ENCODE assay signal across 23 mouse cellular contexts in the genomic region with DNA sequence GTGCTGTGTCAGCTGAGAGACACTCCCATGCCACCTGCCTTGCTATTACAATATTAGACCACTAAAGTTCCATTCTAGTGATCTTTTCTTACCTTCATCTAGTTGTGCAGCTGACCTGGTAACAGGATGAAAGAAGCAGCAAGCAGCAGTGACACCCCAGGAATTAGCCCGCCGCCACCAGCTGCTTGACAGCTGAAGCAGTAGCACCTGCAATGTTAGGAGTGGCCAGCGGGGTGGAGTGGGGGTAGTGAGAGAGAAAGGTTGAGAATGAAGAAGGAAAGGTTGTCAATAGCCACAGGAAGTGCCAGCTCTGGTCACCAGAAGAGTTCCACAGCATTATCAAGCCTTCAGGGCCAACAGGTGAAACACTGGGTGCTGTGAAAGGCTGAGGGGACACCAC. TPM values are rescaled to one million over a fixed set of nuclear protein-coding genes. Genes with fewer than 3 reads are reported as not detected.
DNase-seq lines count a peak whose midpoint lies in the region; ATAC-seq and TF ChIP-seq lines count a peak whose summit lies in the region.
"Had no signal": no experiment of that assay in that cellular context is flagged by ENCODE, and none has a peak within 500 bp of the region (broad histone marks: within the 10 kb centered on the region; RNA-seq: fewer than 3 reads in every experiment).

No protein-coding gene starts in this region.

- peak; percentile 24 for DNase-seq in CD4-positive, CD25-positive, alpha-beta regulatory T cell, adult 2 months (ENCODE audit: low read depth, low spot score)
- DNase-seq in kidney, postnatal 0 days (ENCODE audit: low spot score), result no peak
- no peak for DNase-seq in kidney, adult 18-20 months
- peak; percentile 53 for DNase-seq in thymus, postnatal 4 days
- no peak for DNase-seq in thymus, postnatal 36 days
- no peak for DNase-seq in gastrocnemius, adult 8-10 months (ENCODE audit: low spot score in 2 of 2)
- DNase-seq in left cerebral cortex, adult 8-10 months (ENCODE audit: low spot score in 2 of 2), result no peak
- DNase-seq: adrenal gland, postnatal 14 days; cerebellum, adult 11-12 months; gastrocnemius, postnatal 14 days; heart, postnatal 36 days; kidney, adult 2 months; kidney, postnatal 4 days; layer of hippocampus, postnatal 36 days had no signal

- H3K36me3 ChIP-seq in kidney, postnatal 0 days (ENCODE audit: insufficient read depth, low read length), result no peaks in the 10 kb centered on the region
- H3K36me3 ChIP-seq: hindbrain, embryonic 15.5 days; limb, embryonic 15.5 days; midbrain, embryonic 13.5 days; neural tube, embryonic 13.5 days had no signal

- no peak for ATAC-seq in CD4-positive, CD25-positive, alpha-beta regulatory T cell, adult 4 months
- ATAC-seq in kidney, postnatal 0 days (replicated peaks; ENCODE audit: low FRiP score, low read depth), result no peak
- ATAC-seq: forebrain, embryonic 13.5 days; midbrain, embryonic 13.5 days had no signal

- H3K4me2 ChIP-seq in kidney, postnatal 0 days (ENCODE audit: low read length), result no peak overlapping the region
- H3K4me2 ChIP-seq: forebrain, embryonic 13.5 days; heart, embryonic 11.5 days; hindbrain, embryonic 15.5 days; limb, embryonic 15.5 days; midbrain, embryonic 13.5 days; neural tube, embryonic 13.5 days had no signal

- no peak overlapping the region for H3K27ac ChIP-seq in kidney, postnatal 0 days
- H3K27ac ChIP-seq: forebrain, embryonic 13.5 days; hindbrain, embryonic 15.5 days; limb, embryonic 10.5 days; limb, embryonic 15.5 days; macrophage; midbrain, embryonic 13.5 days; neural tube, embryonic 13.5 days had no signal

- no peaks in the 10 kb centered on the region for H3K9me3 ChIP-seq in kidney, postnatal 0 days (replicated peaks; ENCODE audit: low read length)
- H3K9me3 ChIP-seq: hindbrain, embryonic 15.5 days; limb, embryonic 10.5 days; limb, embryonic 15.5 days; midbrain, embryonic 13.5 days had no signal

- no peaks in the 10 kb centered on the region for H3K27me3 ChIP-seq in kidney, postnatal 0 days (ENCODE audit: insufficient read depth, low read length)
- H3K27me3 ChIP-seq: forebrain, embryonic 13.5 days; hindbrain, embryonic 15.5 days; limb, embryonic 15.5 days; midbrain, embryonic 13.5 days; neural tube, embryonic 13.5 days had no signal

- 0 out of 2 replicates have a peak, but pooled peaks cover 5% of the 10 kb centered on the region for H3K4me1 ChIP-seq in kidney, postnatal 0 days (replicated peaks; ENCODE audit: insufficient read depth, low read length)

- TF ChIP-seq CTCF in kidney, postnatal 0 days (IDR thresholded peaks at IDR 0.05; ENCODE audit: low read depth), result 0 out of 2 replicates have a peak, but pooled peaks have one; percentile 9

- WGBS in kidney, postnatal 0 days, result 47% methylated on average over 3 of the region's 3 CpGs

- no peak overlapping the region for H3K9ac ChIP-seq in kidney, postnatal 0 days (ENCODE audit: low read depth, low read length)
- H3K9ac ChIP-seq: forebrain, embryonic 13.5 days; hindbrain, embryonic 15.5 days; limb, embryonic 15.5 days; midbrain, embryonic 13.5 days; neural tube, embryonic 13.5 days had no signal

- H3K4me3 ChIP-seq in kidney, postnatal 0 days (replicated peaks; ENCODE audit: low read depth, low read length), result no peak overlapping the region
- H3K4me3 ChIP-seq: forebrain, embryonic 13.5 days; hindbrain, embryonic 15.5 days; limb, embryonic 10.5 days; limb, embryonic 15.5 days; midbrain, embryonic 13.5 days; neural tube, embryonic 13.5 days had no signal

RNA-seq across cellular contexts. Expression of gene Hnrnpa0, which starts 3.3 kb away (rescaled TPM):
- polyA plus RNA-seq in CD4-positive, CD25-positive, alpha-beta regulatory T cell, adult 4 months (2017; shearing (Covaris generic)), result 10 to 100 TPM; 17.1 to 27.4 TPM
- 54.7 and 54.8 TPM in 2 replicates for polyA plus RNA-seq in kidney, postnatal 0 days (2015; fragmentation: Nextera tagmentation; extraction: Ambion mirVana)
- 10 to 100 TPM; 27.2 to 39.3 (median 33.8) TPM for total RNA-seq in gastrocnemius, adult 8-10 months (2022)
- total RNA-seq in left cerebral cortex, adult 8-10 months (2022), result 100 to 1,000 TPM; 113 to 127 (median 121) TPM

RNA-seq across cellular contexts. Expression of gene Klhl3, which starts 18.3 kb away (rescaled TPM):
- 10 to 100 TPM; 14.8 to 18.4 TPM for polyA plus RNA-seq in CD4-positive, CD25-positive, alpha-beta regulatory T cell, adult 4 months (2017; shearing (Covaris generic))
- 10.7 and 12.3 TPM in 2 replicates for polyA plus RNA-seq in kidney, postnatal 0 days (2015; fragmentation: Nextera tagmentation; extraction: Ambion mirVana)
- under 1 TPM; 0.22 to 0.46 (median 0.31) TPM for total RNA-seq in gastrocnemius, adult 8-10 months (2022)
- 10 to 100 TPM; 24.6 to 30.1 (median 26.5) TPM for total RNA-seq in left cerebral cortex, adult 8-10 months (2022)

RNA-seq across cellular contexts. Expression of gene Idnk, which starts 25.8 kb away (rescaled TPM):
- 100 to 1,000 TPM; 260 to 314 TPM for polyA plus RNA-seq in CD4-positive, CD25-positive, alpha-beta regulatory T cell, adult 4 months (2017; shearing (Covaris generic))
- 48.5 and 48.7 TPM in 2 replicates for polyA plus RNA-seq in kidney, postnatal 0 days (2015; fragmentation: Nextera tagmentation; extraction: Ambion mirVana)
- total RNA-seq in gastrocnemius, adult 8-10 months (2022), result 1 to 10 TPM; 7.7 to 9.3 (median 8.3) TPM
- total RNA-seq in left cerebral cortex, adult 8-10 months (2022), result 10 to 100 TPM; 25.9 to 29.9 (median 28.5) TPM

Comparison
In these comparisons a context has a peak if more than half of its experiments do, and no peak if none do; other contexts are left out.
1. DNase-seq: peak in CD4-positive, CD25-positive, alpha-beta regulatory T cell, adult 2 months (single experiment) and thymus, postnatal 4 days (single experiment); none in kidney, postnatal 0 days (single experiment), kidney, adult 18-20 months (single experiment), thymus, postnatal 36 days (0 of 2), gastrocnemius, adult 8-10 months (0 of 2) and left cerebral cortex, adult 8-10 months (0 of 2).
2. RNA of gene Klhl3, which starts 18.3 kb away (total RNA-seq): 24.6 to 30.1 TPM in left cerebral cortex, adult 8-10 months; 0.22 to 0.46 TPM in gastrocnemius, adult 8-10 months; every median in the first group is over 10 times any median in the second.